In genomic region chr10:70717464-70717863, GRCm38 (mm10) we compare ENCODE assay signal across 8 mouse cellular contexts.
DNase-seq lines count a peak whose midpoint lies in the region; ATAC-seq lines count a peak whose summit lies in the region.

No protein-coding gene starts in this region.

- no peak for DNase-seq in limb, embryonic 10.5 days (ENCODE audit: low spot score)
- peak; percentile 64 to 76 for DNase-seq in cerebellum, postnatal 14 days
- no peak for DNase-seq in layer of hippocampus, adult 9-10 months (ENCODE audit: low spot score)
- DNase-seq in frontal cortex, adult 2 months (ENCODE audit: extremely low spot score in 1 of 2, low spot score in 1 of 2): no peak
- no peak for DNase-seq in B cell, adult 2 months

- H3K9ac ChIP-seq in limb, embryonic 12.5 days (replicated peaks): no peak overlapping the region
- peak overlapping the region; percentile 54; the same call in 1 of the 2 replicates for H3K9ac ChIP-seq in heart, embryonic 13.5 days
- H3K9ac ChIP-seq in neural tube, embryonic 15.5 days (replicated peaks): no peak overlapping the region

- no peaks in the 10 kb centered on the region for H3K36me3 ChIP-seq in limb, embryonic 12.5 days
- no peaks in the 10 kb centered on the region for H3K36me3 ChIP-seq in limb, embryonic 10.5 days
- H3K36me3 ChIP-seq in heart, embryonic 13.5 days: no peaks in the 10 kb centered on the region
- no peaks in the 10 kb centered on the region for H3K36me3 ChIP-seq in neural tube, embryonic 15.5 days

- H3K4me3 ChIP-seq in limb, embryonic 12.5 days (replicated peaks): no peak overlapping the region
- no peak overlapping the region for H3K4me3 ChIP-seq in limb, embryonic 10.5 days
- peak overlapping the region; percentile 20 for H3K4me3 ChIP-seq in heart, embryonic 13.5 days
- H3K4me3 ChIP-seq in neural tube, embryonic 15.5 days (replicated peaks): no peak overlapping the region

- ATAC-seq in limb, embryonic 12.5 days (ENCODE audit: insufficient number of reproducible peaks, insufficient read depth, low FRiP score, low TSS enrichment, low read depth): no peak
- ATAC-seq in heart, embryonic 13.5 days (ENCODE audit: extremely low read depth, insufficient number of reproducible peaks, low FRiP score, low TSS enrichment): no peak
- ATAC-seq in neural tube, embryonic 15.5 days (ENCODE audit: low FRiP score): peak; percentile 77

- peak overlapping the region; percentile 27 for H3K4me2 ChIP-seq in limb, embryonic 12.5 days
- H3K4me2 ChIP-seq in heart, embryonic 13.5 days: peak overlapping the region; percentile 46
- H3K4me2 ChIP-seq in neural tube, embryonic 15.5 days: peak overlapping the region; percentile 30

- H3K27ac ChIP-seq in limb, embryonic 12.5 days: no peak overlapping the region
- H3K27ac ChIP-seq in limb, embryonic 10.5 days: no peak overlapping the region
- peak overlapping the region; percentile 70 for H3K27ac ChIP-seq in heart, embryonic 13.5 days (replicated peaks)
- H3K27ac ChIP-seq in neural tube, embryonic 15.5 days (replicated peaks): peak overlapping the region; percentile 75

- no peaks in the 10 kb centered on the region for H3K27me3 ChIP-seq in limb, embryonic 12.5 days
- no peaks in the 10 kb centered on the region for H3K27me3 ChIP-seq in limb, embryonic 10.5 days (ENCODE audit: low read depth, poor library complexity, severe bottlenecking)
- H3K27me3 ChIP-seq in heart, embryonic 13.5 days (replicated peaks): no peaks in the 10 kb centered on the region
- no peaks in the 10 kb centered on the region for H3K27me3 ChIP-seq in neural tube, embryonic 15.5 days (replicated peaks)

- WGBS in limb, embryonic 12.5 days: 30% methylated on average over 2 of the region's 8 CpGs
- 8% methylated on average over 8 of the region's 8 CpGs for WGBS in limb, embryonic 10.5 days
- 3% methylated on average over 7 of the region's 8 CpGs for WGBS in heart, embryonic 13.5 days
- WGBS in neural tube, embryonic 15.5 days: 12% methylated on average over 2 of the region's 8 CpGs

- no peaks in the 10 kb centered on the region for H3K9me3 ChIP-seq in limb, embryonic 12.5 days
- no peaks in the 10 kb centered on the region for H3K9me3 ChIP-seq in limb, embryonic 10.5 days (replicated peaks)
- no peaks in the 10 kb centered on the region for H3K9me3 ChIP-seq in heart, embryonic 13.5 days
- no peaks in the 10 kb centered on the region for H3K9me3 ChIP-seq in neural tube, embryonic 15.5 days (replicated peaks)

- H3K4me1 ChIP-seq in limb, embryonic 12.5 days (replicated peaks): no peaks in the 10 kb centered on the region; the same call in 1 of the 2 replicates
- H3K4me1 ChIP-seq in limb, embryonic 10.5 days: peaks cover 8% of the 10 kb centered on the region
- H3K4me1 ChIP-seq in heart, embryonic 13.5 days: 0 out of 2 replicates have a peak, but pooled peaks cover 4% of the 10 kb centered on the region
- 0 out of 2 replicates have a peak, but pooled peaks cover 4% of the 10 kb centered on the region for H3K4me1 ChIP-seq in neural tube, embryonic 15.5 days

Comparison
In these comparisons a context has a peak if more than half of its experiments do, and no peak if none do; other contexts are left out.
1. H3K27ac ChIP-seq: peak in heart, embryonic 13.5 days (single experiment) and neural tube, embryonic 15.5 days (single experiment); none in limb, embryonic 12.5 days (single experiment) and limb, embryonic 10.5 days (single experiment).
2. DNase-seq: peak in cerebellum, postnatal 14 days (2 of 2); none in limb, embryonic 10.5 days (single experiment), layer of hippocampus, adult 9-10 months (single experiment), frontal cortex, adult 2 months (0 of 2) and B cell, adult 2 months (0 of 2).
3. Peak in every context shown above with its lines, with median percentiles within 50 percentile points of each other: H3K4me2 ChIP-seq.